Mouse (Mus musculus): ENCODE data around the gene Lamtor1. TPM values are rescaled to one million over a fixed set of nuclear protein-coding genes. Genes with fewer than 3 reads are reported as not detected.
"Not testable (repeated sequence)": the region's sequence is repeated elsewhere in the genome, so short reads cannot be mapped to it uniquely, and the experiment has no call there.

Lamtor1 gene
- polyA plus RNA-seq, 1 experiment from 2014 or later, result 184 TPM

- no peaks in the 10 kb centered on the region for H3K27me3 ChIP-seq (replicated peaks)
- peaks cover 10% of the 10 kb centered on the region for H3K4me1 ChIP-seq (replicated peaks)
- no peak for ATAC-seq
- H3K27ac ChIP-seq, result peak within 1 kb of the TSS; percentile 96
- peak within 1 kb of the TSS; percentile 95 for H3K9ac ChIP-seq
- H3K4me2 ChIP-seq (replicated peaks), result peak within 1 kb of the TSS; percentile 69
- 9% methylated on average over 11 of the region's 11 CpGs for WGBS
- H3K36me3 ChIP-seq, result peaks cover 9% of the 10 kb centered on the region; the same call in 1 of the 2 replicates
- peak within 1 kb of the TSS; percentile 81 for H3K4me3 ChIP-seq (replicated peaks)
- no peaks in the 10 kb centered on the region for H3K9me3 ChIP-seq
Measured at GRCm38 (mm10) chr7:101906287-101906681, 580 bp downstream of the Lamtor1 start, which contains the start of gene Tomt. Tomt (minus strand) TSS chr7:101906359.

DNA sequence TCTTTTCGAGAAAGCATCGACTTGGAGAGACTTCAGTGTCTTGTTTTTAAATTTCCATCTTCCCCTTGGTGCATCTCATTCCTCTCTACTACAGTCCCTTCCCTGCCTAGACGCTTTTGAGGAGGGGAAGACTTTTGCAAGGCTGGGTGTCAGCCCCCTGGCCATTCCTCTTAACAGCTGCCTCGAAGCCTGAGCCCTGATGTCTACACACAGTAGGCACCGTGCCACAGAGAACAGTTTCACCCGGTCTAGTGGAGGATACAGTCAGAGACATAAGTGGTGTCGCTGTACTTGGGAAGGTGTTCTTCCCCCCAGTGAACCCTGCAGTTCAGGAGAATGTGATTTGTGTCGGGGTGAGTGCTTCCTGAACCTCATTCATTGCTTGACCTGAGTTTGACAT, 992 bp downstream of the Lamtor1 start:
- WGBS, result 58% methylated on average over 8 of the region's 8 CpGs
- H3K27ac ChIP-seq, result peak overlapping the region; percentile 96; the same call in 1 of the 2 replicates
- ATAC-seq, result no peak

GRCm38 (mm10) chr7:101908367-101908766, 2.7 kb downstream of the Lamtor1 start:
- no peak for ATAC-seq
- Histone ChIP-seq H3K27me3 (replicated peaks) (no peaks in the 10 kb centered on the region), H3K4me3 (replicated peaks) (no peak overlapping the region), H3K4me1 (replicated peaks) (peaks cover 10% of the 10 kb centered on the region), H3K36me3 (peaks cover 25% of the 10 kb centered on the region), H3K27ac (peak overlapping the region; percentile 40; the same call in 1 of the 2 replicates), H3K9me3 (no peaks in the 10 kb centered on the region), H3K4me2 (replicated peaks) (peak overlapping the region; percentile 22; the same call in 1 of the 2 replicates), H3K9ac (no peak overlapping the region)
- WGBS, result 64% methylated on average over 4 of the region's 4 CpGs

More for the DNA sequence above, 992 bp downstream of the Lamtor1 start:
- H3K36me3 ChIP-seq, result peaks cover 9% of the 10 kb centered on the region; the same call in 1 of the 2 replicates
- peaks cover 10% of the 10 kb centered on the region for H3K4me1 ChIP-seq (replicated peaks)
- H3K4me3 ChIP-seq (replicated peaks), result peak overlapping the region; percentile 81
- H3K27me3 ChIP-seq (replicated peaks), result no peaks in the 10 kb centered on the region
- H3K4me2 ChIP-seq (replicated peaks), result peak overlapping the region; percentile 62
- no peaks in the 10 kb centered on the region for H3K9me3 ChIP-seq
- H3K9ac ChIP-seq, result peak overlapping the region; percentile 95

GRCm38 (mm10) chr7:101910138-101910537, 4.4 kb downstream of the Lamtor1 start:
- ATAC-seq, result no peak
- Histone ChIP-seq H3K9me3 (no peaks in the 10 kb centered on the region), H3K4me2 (replicated peaks) (no peak overlapping the region), H3K4me3 (replicated peaks) (no peak overlapping the region), H3K27me3 (replicated peaks) (no peaks in the 10 kb centered on the region), H3K4me1 (replicated peaks) (peaks cover 10% of the 10 kb centered on the region), H3K36me3 (peaks cover 31% of the 10 kb centered on the region), H3K9ac (no peak overlapping the region), H3K27ac (no peak overlapping the region)
- 87% methylated on average over 4 of the region's 4 CpGs for WGBS

GRCm38 (mm10) chr7:101911982-101912381, 6.3 kb downstream of the Lamtor1 start:
- ATAC-seq, result no peak
- 67% methylated on average over 3 of the region's 3 CpGs for WGBS
- no peaks in the 10 kb centered on the region for H3K27me3 ChIP-seq (replicated peaks)
- H3K4me3 ChIP-seq (replicated peaks), result no peak overlapping the region
- peaks cover 6% of the 10 kb centered on the region for H3K4me1 ChIP-seq (replicated peaks)
- no peak overlapping the region for H3K27ac ChIP-seq
- peaks cover 31% of the 10 kb centered on the region for H3K36me3 ChIP-seq
- no peak overlapping the region for H3K4me2 ChIP-seq (replicated peaks)
- no peaks in the 10 kb centered on the region for H3K9me3 ChIP-seq
- no peak overlapping the region for H3K9ac ChIP-seq

GRCm38 (mm10) chr7:101918071-101918470, 12.4 kb downstream of the Lamtor1 start:
- H3K9ac ChIP-seq, result no peak overlapping the region
- 14% methylated on average over 1 of the region's 1 CpGs for WGBS
- peaks cover 9% of the 10 kb centered on the region; the same call in 1 of the 2 replicates for H3K36me3 ChIP-seq
- H3K27ac ChIP-seq, result no peak overlapping the region
- H3K27me3 ChIP-seq (replicated peaks), result no peaks in the 10 kb centered on the region
- no peaks in the 10 kb centered on the region for H3K4me1 ChIP-seq (replicated peaks)
- no peak overlapping the region for H3K4me2 ChIP-seq (replicated peaks)
- peak; percentile 68; the same call in 1 of the 2 replicates for ATAC-seq
- no peak overlapping the region for H3K4me3 ChIP-seq (replicated peaks)
- H3K9me3 ChIP-seq, result no peaks in the 10 kb centered on the region

- H3K9ac ChIP-seq; H3K27me3 ChIP-seq (replicated peaks); H3K36me3 ChIP-seq; H3K9me3 ChIP-seq; H3K27ac ChIP-seq; H3K4me2 ChIP-seq (replicated peaks); H3K4me3 ChIP-seq (replicated peaks); H3K4me1 ChIP-seq (replicated peaks); ATAC-seq: not testable (repeated sequence)
Measured at GRCm38 (mm10) chr7:101925892-101926291, 20.2 kb downstream of the Lamtor1 start.

GRCm38 (mm10) chr7:101928093-101928492, 22.4 kb downstream of the Lamtor1 start:
- no peak overlapping the region for H3K9ac ChIP-seq
- no peaks in the 10 kb centered on the region for H3K36me3 ChIP-seq
- H3K9me3 ChIP-seq, result no peaks in the 10 kb centered on the region
- H3K27me3 ChIP-seq (replicated peaks), result no peaks in the 10 kb centered on the region
- no peak overlapping the region for H3K4me3 ChIP-seq (replicated peaks)
- no peaks in the 10 kb centered on the region for H3K4me1 ChIP-seq (replicated peaks)
- WGBS, result 82% methylated on average over 3 of the region's 3 CpGs
- no peak for ATAC-seq
- no peak overlapping the region for H3K27ac ChIP-seq
- H3K4me2 ChIP-seq (replicated peaks), result no peak overlapping the region

DNA sequence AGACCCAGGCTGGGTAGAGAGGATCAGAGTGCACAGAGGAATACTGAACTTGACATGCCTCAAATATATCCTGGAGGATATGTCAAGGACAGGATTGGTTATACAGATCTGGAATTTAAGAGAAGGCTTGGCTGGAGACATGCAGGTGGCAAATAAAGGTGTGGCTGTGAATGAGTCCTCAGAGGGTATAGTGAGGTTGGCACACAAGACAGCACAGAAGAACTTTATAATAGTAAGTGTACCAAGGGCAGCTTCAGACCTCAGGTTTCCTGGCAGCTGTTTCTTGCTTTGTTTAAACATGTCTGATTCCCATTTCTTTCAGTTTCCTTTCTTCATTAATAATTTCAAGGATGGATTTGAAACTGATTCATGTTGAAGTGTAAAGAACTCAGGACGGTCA, 26.8 kb downstream of the Lamtor1 start:
- Histone ChIP-seq H3K4me3 (replicated peaks) (no peak overlapping the region; the same call in 1 of the 2 replicates), H3K27ac (no peak overlapping the region), H3K4me1 (replicated peaks) (peaks cover 7% of the 10 kb centered on the region), H3K36me3 (no peaks in the 10 kb centered on the region), H3K27me3 (replicated peaks) (no peaks in the 10 kb centered on the region), H3K9me3 (no peaks in the 10 kb centered on the region), H3K4me2 (replicated peaks) (peak overlapping the region; percentile 68), H3K9ac (no peak overlapping the region)
- no peak for ATAC-seq
- 63% methylated on average over 1 of the region's 1 CpGs for WGBS

DNA sequence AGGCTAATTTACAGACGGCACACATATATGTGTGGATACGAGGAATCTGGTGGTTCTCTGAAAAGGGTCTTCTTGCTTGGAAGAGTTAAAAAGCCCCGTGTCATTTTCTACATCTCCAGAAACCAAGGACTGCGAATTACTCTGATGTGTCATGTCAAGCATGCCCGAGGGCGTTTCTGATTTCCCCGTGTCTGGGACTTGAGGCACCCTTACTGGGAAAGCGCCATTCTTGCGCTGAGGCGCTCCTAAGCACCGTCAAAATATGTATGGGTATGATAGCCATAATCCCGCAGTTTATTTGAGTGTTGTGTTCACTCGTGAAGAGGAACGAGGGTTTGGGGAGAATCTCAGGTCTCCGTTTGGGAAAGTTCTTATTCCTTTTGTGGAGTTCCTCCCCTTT, 27.6 kb downstream of the Lamtor1 start:
- H3K27me3 ChIP-seq (replicated peaks), result no peaks in the 10 kb centered on the region
- H3K9me3 ChIP-seq, result no peaks in the 10 kb centered on the region
- peak overlapping the region; percentile 68 for H3K4me2 ChIP-seq (replicated peaks)
- H3K4me1 ChIP-seq (replicated peaks), result peaks cover 7% of the 10 kb centered on the region
- peak overlapping the region; percentile 79 for H3K27ac ChIP-seq
- H3K4me3 ChIP-seq (replicated peaks), result peak overlapping the region; percentile 86
- H3K9ac ChIP-seq, result peak overlapping the region; percentile 89
- ATAC-seq, result peak; percentile 42
- H3K36me3 ChIP-seq, result no peaks in the 10 kb centered on the region
- WGBS, result 2% methylated on average over 15 of the region's 15 CpGs

DNA sequence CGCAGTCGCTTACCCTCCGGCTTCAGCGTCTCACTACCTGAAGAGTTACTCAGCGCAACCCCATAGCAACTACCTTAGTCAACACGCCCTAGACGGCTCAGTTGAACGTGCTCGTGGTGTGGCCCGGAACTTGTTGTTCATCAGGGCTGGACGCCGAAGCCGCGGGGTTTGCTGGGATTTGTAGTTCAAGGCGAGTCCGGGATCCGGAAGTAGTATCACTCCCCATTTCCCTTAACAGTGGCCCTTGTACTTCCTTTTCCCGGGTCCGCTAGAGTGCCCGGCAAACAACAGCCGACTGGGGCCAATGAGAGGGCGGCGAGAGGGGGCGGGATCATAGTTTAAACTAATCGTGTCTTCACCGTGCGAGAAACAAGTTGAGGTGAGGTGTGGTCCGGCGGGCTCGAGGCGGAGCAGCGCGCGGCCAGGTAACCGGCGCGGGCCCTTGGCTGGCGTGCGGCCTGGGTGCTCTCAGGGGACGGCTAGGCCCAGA, 28.1 kb downstream of the Lamtor1 start, which contains the start of the genes Lrrc51 and Numa1:
TSS of gene Lrrc51 (minus strand) at position 145 of the 490 bp plus-strand sequence.
TSS of gene Numa1 (plus strand) at position 361 of the 490 bp plus-strand sequence.
- no peaks in the 10 kb centered on the region for H3K9me3 ChIP-seq
- H3K36me3 ChIP-seq, result no peaks in the 10 kb centered on the region
- peak within 1 kb of the TSS; percentile 71 for H3K4me2 ChIP-seq (replicated peaks)
- peak within 1 kb of the TSS; percentile 89 for H3K9ac ChIP-seq
- under 1% methylated on average over 40 of the region's 40 CpGs for WGBS
- H3K4me1 ChIP-seq (replicated peaks), result peaks cover 7% of the 10 kb centered on the region
- H3K27ac ChIP-seq, result peak within 1 kb of the TSS; percentile 81
- H3K27me3 ChIP-seq (replicated peaks), result no peaks in the 10 kb centered on the region
- peak within 1 kb of the TSS; percentile 86 for H3K4me3 ChIP-seq (replicated peaks)
- ATAC-seq, result peak; percentile 98

GRCm38 (mm10) chr7:101935957-101936356, 30.3 kb downstream of the Lamtor1 start:
- Histone ChIP-seq H3K27ac (no peak overlapping the region), H3K9me3 (no peaks in the 10 kb centered on the region), H3K36me3 (0 out of 2 replicates have a peak, but pooled peaks cover 2% of the 10 kb centered on the region), H3K4me3 (replicated peaks) (no peak overlapping the region), H3K27me3 (replicated peaks) (no peaks in the 10 kb centered on the region), H3K4me2 (replicated peaks) (no peak overlapping the region), H3K9ac (no peak overlapping the region), H3K4me1 (replicated peaks) (peaks cover 7% of the 10 kb centered on the region)
- WGBS, result 95% methylated on average over 4 of the region's 4 CpGs
- no peak for ATAC-seq

DNA sequence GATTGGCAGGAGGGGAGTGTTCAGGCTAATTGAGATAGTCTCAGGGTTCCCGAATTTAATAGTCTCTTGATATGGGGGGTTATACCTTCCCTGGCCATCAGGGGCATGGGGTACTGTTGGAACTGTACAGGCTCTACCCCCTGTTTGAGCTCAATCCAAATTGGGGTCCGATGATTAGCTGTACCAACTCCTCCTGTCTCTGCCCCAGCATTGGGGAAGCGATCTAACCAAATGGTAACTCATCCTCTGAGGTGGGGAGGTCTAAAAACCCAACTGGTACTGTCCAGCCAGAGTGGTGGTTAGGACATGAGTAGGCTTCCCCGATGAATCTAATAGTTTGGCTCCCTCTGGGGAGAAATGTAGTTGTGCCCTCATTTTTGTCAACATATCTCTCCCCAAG, 31.3 kb downstream of the Lamtor1 start:
- 94% methylated on average over 4 of the region's 4 CpGs for WGBS
- no peak for ATAC-seq
- peaks cover 7% of the 10 kb centered on the region for H3K4me1 ChIP-seq (replicated peaks)

More for the DNA sequence above, 31.3 kb downstream of the Lamtor1 start:
- Histone ChIP-seq H3K36me3 (0 out of 2 replicates have a peak, but pooled peaks cover 2% of the 10 kb centered on the region), H3K9me3 (no peaks in the 10 kb centered on the region), H3K27me3 (replicated peaks) (no peaks in the 10 kb centered on the region), H3K9ac (no peak overlapping the region), H3K4me2 (replicated peaks) (no peak overlapping the region), H3K4me3 (replicated peaks) (no peak overlapping the region), H3K27ac (no peak overlapping the region)
